ENCODE assay signal across 9 mouse cellular contexts in genomic region chr2:35514051-35514892, GRCm38 (mm10). TPM values are rescaled to one million over a fixed set of nuclear protein-coding genes. Genes with fewer than 3 reads are reported as not detected.
DNase-seq lines count a peak whose midpoint lies in the region; ATAC-seq lines count a peak whose summit lies in the region.
"Had no signal": no experiment of that assay in that cellular context is flagged by ENCODE, and none has a peak within 500 bp of the region (broad histone marks: within the 10 kb centered on the region; RNA-seq: fewer than 3 reads in every experiment).

No protein-coding gene starts in this region.

- DNase-seq in layer of hippocampus, adult 11-12 months (ENCODE audit: low spot score), result peak; percentile 54
- DNase-seq in layer of hippocampus, adult 9-10 months (ENCODE audit: low spot score), result no peak
- DNase-seq in embryonic facial prominence, embryonic 10.5 days (ENCODE audit: low spot score), result no peak
- DNase-seq in lung, postnatal 25 days (ENCODE audit: low spot score), result peak; percentile 51
- DNase-seq in testis, postnatal 10 days (ENCODE audit: low spot score), result peak; percentile 84
- DNase-seq in embryo, embryonic 10 days (ENCODE audit: low spot score), result no peak

- peak overlapping the region; percentile 17; the same call in 1 of the 2 replicates for H3K9ac ChIP-seq in heart, embryonic 12.5 days
- H3K9ac ChIP-seq in kidney, embryonic 14.5 days (ENCODE audit: low read depth, low read length), result peak overlapping the region; percentile 31
- H3K9ac ChIP-seq: liver, embryonic 14.5 days had no signal

- no peaks in the 10 kb centered on the region for H3K27me3 ChIP-seq in embryonic facial prominence, embryonic 10.5 days (replicated peaks; ENCODE audit: low read depth, poor library complexity, severe bottlenecking)
- H3K27me3 ChIP-seq in heart, embryonic 12.5 days (replicated peaks), result no peaks in the 10 kb centered on the region
- no peaks in the 10 kb centered on the region for H3K27me3 ChIP-seq in kidney, embryonic 14.5 days (ENCODE audit: control insufficient read depth, insufficient read depth, low read length)

- no peak overlapping the region for H3K4me3 ChIP-seq in embryonic facial prominence, embryonic 10.5 days
- no peak overlapping the region for H3K4me3 ChIP-seq in heart, embryonic 12.5 days
- H3K4me3 ChIP-seq in kidney, embryonic 14.5 days (ENCODE audit: low read length), result no peak overlapping the region

- ATAC-seq in heart, embryonic 12.5 days (ENCODE audit: insufficient number of reproducible peaks, low FRiP score), result peak; percentile 87
- ATAC-seq in kidney, embryonic 14.5 days (ENCODE audit: low FRiP score, low TSS enrichment), result peak; percentile 80

- peak overlapping the region; percentile 22 for H3K4me2 ChIP-seq in heart, embryonic 12.5 days
- H3K4me2 ChIP-seq in kidney, embryonic 14.5 days (replicated peaks; ENCODE audit: low read depth, low read length), result peak overlapping the region; percentile 24; the same call in 1 of the 2 replicates

- 70% methylated on average over 14 of the region's 14 CpGs for WGBS in embryonic facial prominence, embryonic 10.5 days
- 42% methylated on average over 14 of the region's 14 CpGs for WGBS in heart, embryonic 12.5 days
- 29% methylated on average over 14 of the region's 14 CpGs for whole genome bisulfite sequencing in kidney, embryonic 14.5 days

- H3K4me1 ChIP-seq in embryonic facial prominence, embryonic 10.5 days, result peaks cover 28% of the 10 kb centered on the region
- H3K4me1 ChIP-seq in heart, embryonic 12.5 days (replicated peaks), result peaks cover 38% of the 10 kb centered on the region
- H3K4me1 ChIP-seq in kidney, embryonic 14.5 days (ENCODE audit: control insufficient read depth, insufficient read depth, low read length), result peaks cover 17% of the 10 kb centered on the region

- H3K9me3 ChIP-seq in embryonic facial prominence, embryonic 10.5 days, result peaks cover 5% of the 10 kb centered on the region; the same call in 1 of the 2 replicates
- H3K9me3 ChIP-seq in heart, embryonic 12.5 days (replicated peaks), result peaks cover 5% of the 10 kb centered on the region; the same call in 1 of the 2 replicates
- H3K9me3 ChIP-seq in kidney, embryonic 14.5 days (ENCODE audit: control insufficient read depth, low read length), result no peaks in the 10 kb centered on the region

- peak overlapping the region; percentile 40; the same call in 1 of the 2 replicates for H3K27ac ChIP-seq in embryonic facial prominence, embryonic 10.5 days (replicated peaks)
- peak overlapping the region; percentile 85 for H3K27ac ChIP-seq in heart, embryonic 12.5 days (ENCODE audit: poor library complexity, severe bottlenecking)
- peak overlapping the region; percentile 92 for H3K27ac ChIP-seq in kidney, embryonic 14.5 days (ENCODE audit: low read depth, low read length)
- H3K27ac ChIP-seq: liver, embryonic 14.5 days had no signal

- no peaks in the 10 kb centered on the region for H3K36me3 ChIP-seq in embryonic facial prominence, embryonic 10.5 days (replicated peaks)
- H3K36me3 ChIP-seq in heart, embryonic 12.5 days, result no peaks in the 10 kb centered on the region
- H3K36me3 ChIP-seq in kidney, embryonic 14.5 days (ENCODE audit: control insufficient read depth, insufficient read depth, low read length), result no peaks in the 10 kb centered on the region

RNA-seq across cellular contexts. Expression of gene Dab2ip, which starts 43.8 kb away (rescaled TPM):
- 34.7 and 35.4 TPM in 2 replicates for polyA plus RNA-seq in embryonic facial prominence, embryonic 10.5 days (2016; fragmentation: Nextera tagmentation; extraction: Ambion mirVana)
- polyA plus RNA-seq in heart, embryonic 12.5 days (2016; fragmentation: Nextera tagmentation; extraction: Ambion mirVana), result 55.6 and 62.5 TPM in 2 replicates
- polyA plus RNA-seq in kidney, embryonic 14.5 days (2014; fragmentation: Nextera tagmentation; extraction: Ambion mirVana), result 36.0 and 42.4 TPM in 2 replicates

RNA-seq across cellular contexts. Expression of gene Ggta1, which starts 51.2 kb away (rescaled TPM):
- polyA plus RNA-seq in embryonic facial prominence, embryonic 10.5 days (2016; fragmentation: Nextera tagmentation; extraction: Ambion mirVana), result 6.3 and 8.0 TPM in 2 replicates
- 46.5 and 47.1 TPM in 2 replicates for polyA plus RNA-seq in heart, embryonic 12.5 days (2016; fragmentation: Nextera tagmentation; extraction: Ambion mirVana)
- polyA plus RNA-seq in kidney, embryonic 14.5 days (2014; fragmentation: Nextera tagmentation; extraction: Ambion mirVana), result 10.3 and 21.5 TPM in 2 replicates

Comparison
In these comparisons a context has a peak if more than half of its experiments do, and no peak if none do; other contexts are left out.
1. DNase-seq: peak in layer of hippocampus, adult 11-12 months (single experiment), lung, postnatal 25 days (single experiment) and testis, postnatal 10 days (single experiment); none in layer of hippocampus, adult 9-10 months (single experiment), embryonic facial prominence, embryonic 10.5 days (single experiment) and embryo, embryonic 10 days (single experiment).
2. H3K27ac ChIP-seq: peak in every context shown above with its lines; median percentile 92 in kidney, embryonic 14.5 days; 85 in heart, embryonic 12.5 days; 40 in embryonic facial prominence, embryonic 10.5 days.